Mouse (Mus musculus) bone marrow, adult 2 months (tissue): ENCODE measurements at regions not wholly inside any gene's neighbourhood (a gene's known extent, or its start where the extent isn't known, plus 50 kb on each side); places are given as distances from the start of the nearest gene placed in this dataset.

Source experiments
- CTCF ChIP-seq: fragments of 200-500 bp; IDR thresholded peaks from 2 replicates; pipeline ENCODE4 v1.5.1; 2011; ENCODE audit warnings: low read length, control low read depth; ENCODE audit not compliant: control insufficient read depth, insufficient read depth
- POLR2A ChIP-seq: fragments of 200-500 bp; IDR thresholded peaks from 2 replicates; pipeline ENCODE4 v1.6.1; 2011; ENCODE audit warnings: low read depth, mild to moderate bottlenecking, control low read depth, low read length, borderline replicate concordance; ENCODE audit not compliant: control insufficient read depth

- no peak for TF ChIP-seq POLR2A
- TF ChIP-seq CTCF, result no peak
Measured at GRCm38 (mm10) chr13:52035731-52036130, 189.3 kb downstream of the Gadd45g start.
